Mouse (Mus musculus): ENCODE measurements at regions not wholly inside any gene's neighbourhood (a gene's known extent, or its start where the extent isn't known, plus 50 kb on each side); places are given as distances from the start of the nearest gene placed in this dataset.

GRCm38 (mm10) chr7:73625651-73626050 lies 84.0 kb upstream of the Chd2 start:
- TF ChIP-seq ZC3H11A (IDR thresholded peaks at IDR 0.05; ENCODE audit: borderline replicate concordance, low read depth, low read length), result no peak
- TF ChIP-seq ZNF384 (IDR thresholded peaks at IDR 0.05; ENCODE audit: low read depth, low read length), result no peak
- no peak for TF ChIP-seq CHD2 (IDR thresholded peaks at IDR 0.05; ENCODE audit: low read depth, low read length)
- no peak for TF ChIP-seq MAFK (IDR thresholded peaks at IDR 0.05; ENCODE audit: insufficient read depth, low read depth, low read length)
